Comparison of ENCODE assay signal across 10 mouse cellular contexts in genomic region chr7:120327220-120328073, GRCm38 (mm10). TPM values are rescaled to one million over a fixed set of nuclear protein-coding genes. Genes with fewer than 3 reads are reported as not detected.
A peak's percentile ranks its signal among the peaks of the same experiment; 100 is the strongest.
DNase-seq lines count a peak whose midpoint lies in the region; ATAC-seq and TF ChIP-seq lines count a peak whose summit lies in the region.
"Had no signal": no experiment of that assay in that cellular context is flagged by ENCODE, and none has a peak within 500 bp of the region (broad histone marks: within the 10 kb centered on the region; RNA-seq: fewer than 3 reads in every experiment).

No protein-coding gene starts in this region.

- WGBS in large intestine, adult 2 months: 12% methylated on average over 22 of the region's 22 CpGs
- 20% methylated on average over 22 of the region's 22 CpGs for WGBS in liver, postnatal 0 days (ENCODE audit: insufficient replicate concordance)

- no peak overlapping the region for H3K9ac ChIP-seq in liver, postnatal 0 days (replicated peaks)

- ATAC-seq in liver, postnatal 0 days: no peak

- H3K27ac ChIP-seq in liver, postnatal 0 days (ENCODE audit: low read depth): no peak overlapping the region

- intact Hi-C loops in heart, postnatal 10 days (cut with DNase I): loop anchor here (2.0 to 5.0 kb wide), 5 partner anchors 120 to 655 kb away; no protein-coding TSS in a partner anchor

- peak overlapping the region; percentile 26; the same call in 1 of the 2 replicates for H3K4me2 ChIP-seq in liver, postnatal 0 days (ENCODE audit: low read depth, low read length)

- peak; percentile 3 for DNase-seq in gastrocnemius, postnatal 10 days
- no peak for DNase-seq in gastrocnemius, postnatal 4 days (ENCODE audit: low spot score in 2 of 2)
- DNase-seq in embryo, embryonic 9.5 days (ENCODE audit: extremely low spot score): peak; percentile 33
- peak; percentile 23 to 56 for DNase-seq in heart, postnatal 10 days
- peak; percentile 62 for DNase-seq in large intestine, adult 2 months (ENCODE audit: low read depth, low spot score)
- DNase-seq in liver, postnatal 0 days: no peak
- peak; percentile 76 for DNase-seq in retina, postnatal 1 day
- no peak for DNase-seq in urinary bladder, adult 2 months (ENCODE audit: low spot score)

- H3K36me3 ChIP-seq in liver, postnatal 0 days (replicated peaks; ENCODE audit: insufficient read depth, low read length): no peaks in the 10 kb centered on the region

- peak; percentile 29 for TF ChIP-seq CTCF in liver, postnatal 0 days (IDR thresholded peaks at IDR 0.05; ENCODE audit: low read depth)

- no peak for TF ChIP-seq EP300 in liver, postnatal 0 days (IDR thresholded peaks at IDR 0.05; ENCODE audit: low read depth)

- H3K4me1 ChIP-seq in liver, postnatal 0 days (ENCODE audit: insufficient read depth): no peaks in the 10 kb centered on the region

- H3K9me3 ChIP-seq in liver, postnatal 0 days (ENCODE audit: low read length): no peaks in the 10 kb centered on the region

- H3K4me3 ChIP-seq in liver, postnatal 0 days (ENCODE audit: low read depth, low read length): no peak overlapping the region

- H3K27me3 ChIP-seq in liver, postnatal 0 days (ENCODE audit: insufficient read depth, low read length): no peaks in the 10 kb centered on the region

RNA-seq across cellular contexts. Expression of gene Abca15, which starts 1.0 kb away (rescaled TPM):
- total RNA-seq in gastrocnemius, postnatal 10 days (2021): not detected
- total RNA-seq in gastrocnemius, postnatal 4 days (2021): not detected
- total RNA-seq in heart, postnatal 10 days (2021): not detected
- polyA plus RNA-seq in large intestine, adult 2 months (2012; rRNA removed): not detected in 2 replicates
- polyA plus RNA-seq in liver, postnatal 0 days (2015; fragmentation: Nextera tagmentation; extraction: Ambion mirVana): not detected in 2 replicates
- not detected in 2 replicates for polyA plus RNA-seq in urinary bladder, adult 2 months (2012; rRNA removed)
- total RNA-seq: hematopoietic stem cell, adult 5-6 weeks had no signal
- polyA plus RNA-seq: C2C12 had no signal

Comparison
In these comparisons a context has a peak if more than half of its experiments do, and no peak if none do; other contexts are left out.
1. DNase-seq: peak in gastrocnemius, postnatal 10 days (single experiment), embryo, embryonic 9.5 days (single experiment), heart, postnatal 10 days (2 of 2), large intestine, adult 2 months (single experiment) and retina, postnatal 1 day (single experiment); none in gastrocnemius, postnatal 4 days (0 of 2), liver, postnatal 0 days (single experiment) and urinary bladder, adult 2 months (single experiment).